Mouse (Mus musculus): ENCODE measurements around the gene 1700001P01Rik.

DNA sequence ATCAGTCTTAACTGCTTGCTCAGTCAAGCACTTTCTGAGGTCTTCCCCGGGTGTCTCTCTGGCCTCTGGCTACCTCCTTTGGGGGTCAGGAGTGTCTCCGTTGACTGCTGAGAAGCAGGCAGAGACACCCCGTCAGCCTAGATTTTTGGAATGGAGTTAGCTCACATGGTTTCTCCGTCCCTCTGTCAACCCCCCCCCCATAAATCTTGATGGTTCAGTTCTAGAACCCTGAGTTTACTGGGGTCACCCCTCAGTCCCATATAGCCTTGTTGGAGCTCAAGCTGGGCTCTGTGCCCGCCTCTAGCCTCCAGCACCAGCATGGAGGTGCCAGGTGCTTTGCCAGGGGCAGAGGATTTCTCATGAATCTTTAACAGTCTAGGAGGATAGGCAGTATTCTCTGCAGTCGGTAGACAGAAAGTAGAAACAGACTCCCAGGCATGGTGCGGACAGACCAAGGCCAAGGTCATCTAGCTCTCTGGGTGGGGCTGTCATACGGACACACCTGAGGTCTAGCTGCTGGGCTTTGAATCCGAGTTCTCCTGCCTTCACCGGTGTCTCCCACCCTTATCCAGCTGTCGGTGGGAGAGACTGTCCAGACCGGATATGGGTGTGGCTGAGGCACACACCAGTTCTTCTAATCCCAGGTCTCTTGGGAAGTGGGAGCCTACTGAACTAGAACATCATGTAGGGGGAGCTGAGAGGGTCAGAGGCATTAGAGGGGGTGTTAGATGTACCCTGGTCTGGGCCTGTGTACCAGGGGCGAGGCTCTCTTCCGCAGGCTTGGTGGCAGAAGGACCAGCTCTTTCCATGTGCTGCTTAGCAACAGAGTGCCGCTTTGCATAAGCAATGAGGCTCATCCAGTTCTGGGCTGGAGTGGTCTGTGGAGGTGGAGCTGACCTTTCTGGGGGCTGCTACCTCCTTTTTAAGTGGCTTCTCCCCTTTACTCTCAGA lies 30.2 kb upstream of the 1700001P01Rik start:
- no peak for TF ChIP-seq TCF12 (IDR thresholded peaks at IDR 0.05; ENCODE audit: low read depth, low read length)
- no peak for TF ChIP-seq MAFK (IDR thresholded peaks at IDR 0.05; ENCODE audit: insufficient replicate concordance, low read length)
- TF ChIP-seq USF1 (IDR thresholded peaks at IDR 0.05; ENCODE audit: low read depth, low read length) = no peak
- no peak for TF ChIP-seq CTCF (conservative IDR thresholded peaks at IDR 0.05 in 1 of 2, IDR thresholded peaks at IDR 0.05 in 1 of 2; ENCODE audit: low read depth in 2 of 2, low read length in 2 of 2)
- no peak for TF ChIP-seq GABPA (IDR thresholded peaks at IDR 0.05; ENCODE audit: insufficient replicate concordance, low read depth, low read length)
- no peak for TF ChIP-seq UBTF (IDR thresholded peaks at IDR 0.05; ENCODE audit: low read depth, low read length)
- no peak for TF ChIP-seq ZC3H11A (IDR thresholded peaks at IDR 0.05; ENCODE audit: low read depth, low read length)
- no peak for TF ChIP-seq MAX (IDR thresholded peaks at IDR 0.05; ENCODE audit: low read length)
